Mouse (Mus musculus) lung, embryonic 14.5 days (tissue): ENCODE measurements around the gene Chd5. TPM values are rescaled to one million over a fixed set of nuclear protein-coding genes. Genes with fewer than 3 reads are reported as not detected.

Experiments
- ATAC-seq: fragments of 200-750 bp; cut with Nextera tagmentation; 2 replicates; pipeline ENCODE4 v1.8.0; 2017; ENCODE audit warnings: mild to moderate bottlenecking, moderate TSS enrichment, moderate library complexity; ENCODE audit not compliant: insufficient read depth
- DNase-seq: peaks from one replicate; pipeline ENCODE4 v3.0.0-alpha.2; 2015
- H3K27ac ChIP-seq: fragments of 300-500 bp; sonication (generic); 2 replicates; pipeline ENCODE4 v1.5.1; 2014; ENCODE audit warnings: low read depth, mild to moderate bottlenecking, moderate library complexity
- H3K27me3 ChIP-seq: fragments of 300-500 bp; sonication (generic); 2 replicates; pipeline ENCODE4 v1.6.1; 2014; ENCODE audit warnings: low read length, control low read depth; ENCODE audit not compliant: insufficient read depth
- H3K36me3 ChIP-seq: fragments of 300-500 bp; sonication (generic); 2 replicates; pipeline ENCODE4 v1.6.1; 2014; ENCODE audit warnings: control low read depth; ENCODE audit not compliant: insufficient read depth
- H3K4me1 ChIP-seq: fragments of 300-500 bp; sonication (generic); 2 replicates; pipeline ENCODE4 v1.6.1; 2014; ENCODE audit warnings: antibody characterized with exemption, control low read depth; ENCODE audit not compliant: insufficient read depth
- H3K4me2 ChIP-seq: fragments of 300-500 bp; sonication (generic); 2 replicates; pipeline ENCODE4 v1.6.1; 2014; ENCODE audit warnings: mild to moderate bottlenecking
- H3K4me3 ChIP-seq: fragments of 300-500 bp; sonication (generic); 2 replicates; pipeline ENCODE4 v1.5.1; 2014; ENCODE audit warnings: low read depth, low read length
- H3K9ac ChIP-seq: fragments of 300-500 bp; sonication (generic); 2 replicates; pipeline ENCODE4 v1.6.1; 2014
- H3K9me3 ChIP-seq: fragments of 300-500 bp; sonication (generic); 2 replicates; pipeline ENCODE4 v1.6.1; 2016; ENCODE audit warnings: low read depth, low read length, control low read depth
- CTCF ChIP-seq: IDR thresholded peaks from 2 replicates; pipeline ENCODE4 v1.5.1; 2016; ENCODE audit warnings: antibody characterized with exemption, low read depth
- WGBS: fragments of 180-500 bp; shearing (Covaris S2); extraction: QIAGEN DNeasy Blood & Tissue Kit; methylation state at CpG from one replicate; pipeline ENCODE4 v1.1.7; 2014; 5-methylcytosine and 5-hydroxymethylcytosine counted together
- polyA plus RNA-seq: library from polyadenylated mRNA; unstranded; fragments of >200 nt; fragmentation: Nextera tagmentation; extraction: Ambion mirVana; gene quantifications from 2 replicates; pipeline ENCODE4 v1.2.1, GENCODE M21; 2014

Chd5 gene
- polyA plus RNA-seq = 0.03 and 0.07 TPM in 2 replicates

DNA sequence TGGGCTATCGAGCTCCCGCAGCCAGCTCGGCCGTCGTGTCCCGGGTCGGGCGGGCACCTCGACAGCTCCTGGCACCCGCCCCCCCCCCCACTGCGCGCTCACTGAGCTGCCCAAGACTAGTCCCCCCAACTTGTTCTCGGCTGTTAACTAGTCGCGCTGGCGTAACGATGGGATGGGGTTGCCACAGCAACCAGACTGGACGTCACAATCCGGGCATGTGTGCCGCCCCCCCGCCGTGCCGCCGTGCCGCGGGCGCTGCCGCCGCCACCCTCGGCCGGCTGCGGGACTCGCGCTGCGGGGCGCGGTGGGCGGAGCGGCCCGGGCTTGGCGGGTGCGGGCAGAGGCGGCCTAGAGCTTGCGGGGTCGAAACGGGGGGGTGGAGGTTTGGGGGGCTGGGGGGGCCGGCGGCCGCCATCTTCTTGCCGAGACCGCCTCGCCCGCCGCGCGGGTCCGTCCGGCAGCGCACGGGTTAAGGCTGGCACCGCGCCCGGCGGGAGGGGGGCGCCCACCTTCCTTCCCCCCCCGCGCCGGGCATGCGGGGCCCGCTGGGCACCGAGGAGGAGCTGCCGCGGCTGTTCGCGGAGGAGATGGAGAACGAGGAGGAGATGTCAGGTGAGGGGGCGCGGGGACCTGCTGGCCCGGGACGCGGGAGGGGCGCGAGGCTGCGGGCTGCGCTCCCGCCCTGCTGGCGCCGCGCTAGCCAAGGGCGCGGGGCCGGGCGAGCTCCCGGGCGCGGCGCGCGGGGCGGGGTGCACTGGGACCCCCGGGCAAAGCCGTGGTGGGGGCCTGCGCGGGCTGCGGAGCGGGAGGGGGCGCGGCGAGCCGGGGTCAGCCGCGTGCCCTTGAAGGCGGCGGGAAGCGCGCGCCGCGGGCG lies at the start of gene Chd5:
Gene Chd5, plus strand, starts transcription at position 233 of the 874 bp plus-strand sequence.
- Histone ChIP-seq H3K4me1 (no peaks in the 10 kb centered on the region), H3K9ac (peak within 1 kb of the TSS; percentile 46), H3K9me3 (no peaks in the 10 kb centered on the region), H3K4me3 (peak within 1 kb of the TSS; percentile 55), H3K4me2 (peak within 1 kb of the TSS; percentile 98), H3K27me3 (peaks cover 56% of the 10 kb centered on the region), H3K27ac (no peak within 1 kb of the TSS), H3K36me3 (peaks cover 21% of the 10 kb centered on the region)
- ATAC-seq = no peak
- no peak for TF ChIP-seq CTCF
- WGBS = under 1% methylated on average over 99 of the region's 120 CpGs
- no peak for DNase-seq

- ATAC-seq (no peak), DNase-seq (no peak)
- Histone ChIP-seq H3K36me3 (no peaks in the 10 kb centered on the region), H3K4me3 (peak overlapping the region; percentile 19), H3K4me2 (peak overlapping the region; percentile 35; the same call in 1 of the 2 replicates), H3K27me3 (peaks cover 69% of the 10 kb centered on the region), H3K9ac (no peak overlapping the region), H3K4me1 (no peaks in the 10 kb centered on the region), H3K9me3 (no peaks in the 10 kb centered on the region), H3K27ac (no peak overlapping the region)
- WGBS = under 1% methylated on average over 38 of the region's 39 CpGs
- TF ChIP-seq CTCF = no peak
These were observed 48.1 kb upstream of the Chd5 start for GRCm38 (mm10) chr4:152290385-152290784.

DNA sequence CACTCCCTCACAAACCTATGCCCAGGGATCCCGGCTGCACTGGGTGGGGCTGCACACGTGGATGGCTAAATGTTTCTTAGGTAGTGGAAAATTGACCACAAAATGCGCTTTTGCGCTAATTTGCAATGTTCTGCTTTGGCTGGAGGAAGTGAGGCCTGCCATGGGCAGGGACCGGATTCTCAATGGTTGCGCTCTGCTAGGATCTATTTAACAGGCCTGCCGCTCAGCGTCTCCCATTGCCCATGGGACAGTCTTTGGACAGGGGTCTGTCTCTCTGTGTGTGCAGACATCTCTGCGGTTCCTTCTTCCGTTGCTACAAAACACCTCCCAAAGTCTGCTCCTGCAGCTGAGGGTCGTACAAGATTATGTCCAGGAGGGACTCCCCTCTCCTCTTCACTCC lies 47.5 kb upstream of the Chd5 start:
- DNase-seq (no peak), ATAC-seq (no peak)
- H3K27ac ChIP-seq = no peak overlapping the region
- H3K4me3 ChIP-seq = no peak overlapping the region
- no peaks in the 10 kb centered on the region for H3K9me3 ChIP-seq
- H3K4me2 ChIP-seq = no peak overlapping the region
- no peaks in the 10 kb centered on the region; the same call in 1 of the 2 replicates for H3K4me1 ChIP-seq
- H3K9ac ChIP-seq = no peak overlapping the region
- no peaks in the 10 kb centered on the region for H3K36me3 ChIP-seq
- no peak for TF ChIP-seq CTCF
- peaks cover 62% of the 10 kb centered on the region for H3K27me3 ChIP-seq
- WGBS = 30% methylated on average over 11 of the region's 11 CpGs

DNA sequence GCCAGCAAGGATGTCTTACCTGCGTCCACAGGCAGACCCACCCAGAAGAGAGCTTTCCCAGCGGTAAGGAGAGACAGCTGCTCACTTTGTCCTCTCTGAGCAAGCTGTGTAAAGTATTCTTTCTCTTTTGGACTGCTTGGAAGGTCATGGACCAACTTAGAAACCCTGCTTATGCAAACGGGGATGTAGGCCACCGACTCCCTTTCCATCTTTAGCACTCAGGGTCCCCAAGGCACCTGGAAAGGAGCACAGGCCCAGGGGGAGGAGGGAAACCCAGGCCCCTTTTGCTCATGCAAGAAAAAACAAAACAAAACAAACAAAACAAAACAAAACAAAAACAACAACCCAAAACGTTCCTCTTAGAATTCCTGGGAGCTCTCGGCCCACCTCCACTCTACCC lies 46.9 kb upstream of the Chd5 start, which contains the start of gene Hes3:
Gene Hes3, minus strand, starts transcription at position 101 of the 400 bp plus-strand sequence.
- H3K9ac ChIP-seq = no peak within 1 kb of the TSS
- H3K36me3 ChIP-seq = no peaks in the 10 kb centered on the region
- ATAC-seq = no peak
- H3K9me3 ChIP-seq = no peaks in the 10 kb centered on the region
- no peak for DNase-seq
- peak within 1 kb of the TSS; percentile 19 for H3K4me3 ChIP-seq
- no peak within 1 kb of the TSS for H3K27ac ChIP-seq
- peak within 1 kb of the TSS; percentile 35; the same call in 1 of the 2 replicates for H3K4me2 ChIP-seq
- no peak for TF ChIP-seq CTCF
- peaks cover 57% of the 10 kb centered on the region for H3K27me3 ChIP-seq
- 37% methylated on average over 6 of the region's 6 CpGs for WGBS
- no peaks in the 10 kb centered on the region; the same call in 1 of the 2 replicates for H3K4me1 ChIP-seq

DNA sequence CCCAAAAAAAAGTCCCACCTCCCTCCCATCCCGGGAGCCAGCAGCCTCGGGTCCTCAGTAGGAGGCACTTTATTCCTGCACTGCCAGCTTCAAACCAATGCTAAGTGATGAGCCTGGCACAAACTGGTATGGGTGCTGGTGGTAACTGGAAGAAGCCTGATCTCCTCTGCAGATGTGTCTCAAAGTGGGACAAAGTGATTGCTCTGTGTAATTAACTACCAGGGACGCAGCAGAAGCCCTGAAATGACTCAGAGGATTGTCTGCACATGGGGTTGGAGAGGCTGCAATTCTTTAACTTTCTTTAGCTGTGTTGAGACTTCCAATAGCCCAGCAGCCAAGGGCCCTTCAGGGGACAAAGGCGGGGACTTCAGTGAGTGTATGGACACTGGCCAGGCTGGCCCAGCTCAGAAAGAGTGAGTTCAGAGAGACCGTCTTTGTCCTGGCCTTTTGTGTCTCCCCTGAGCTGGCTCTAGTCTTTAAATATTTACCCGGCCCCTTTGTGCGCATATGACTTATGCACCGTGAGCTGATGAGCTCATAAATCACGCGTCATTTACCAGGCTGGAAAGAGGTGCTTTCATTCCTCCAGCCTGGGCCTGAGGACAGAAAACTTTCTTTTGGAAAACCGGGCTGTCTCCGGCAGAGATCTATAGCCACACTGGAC lies 46.2 kb upstream of the Chd5 start:
- no peaks in the 10 kb centered on the region; the same call in 1 of the 2 replicates for H3K4me1 ChIP-seq

DNA sequence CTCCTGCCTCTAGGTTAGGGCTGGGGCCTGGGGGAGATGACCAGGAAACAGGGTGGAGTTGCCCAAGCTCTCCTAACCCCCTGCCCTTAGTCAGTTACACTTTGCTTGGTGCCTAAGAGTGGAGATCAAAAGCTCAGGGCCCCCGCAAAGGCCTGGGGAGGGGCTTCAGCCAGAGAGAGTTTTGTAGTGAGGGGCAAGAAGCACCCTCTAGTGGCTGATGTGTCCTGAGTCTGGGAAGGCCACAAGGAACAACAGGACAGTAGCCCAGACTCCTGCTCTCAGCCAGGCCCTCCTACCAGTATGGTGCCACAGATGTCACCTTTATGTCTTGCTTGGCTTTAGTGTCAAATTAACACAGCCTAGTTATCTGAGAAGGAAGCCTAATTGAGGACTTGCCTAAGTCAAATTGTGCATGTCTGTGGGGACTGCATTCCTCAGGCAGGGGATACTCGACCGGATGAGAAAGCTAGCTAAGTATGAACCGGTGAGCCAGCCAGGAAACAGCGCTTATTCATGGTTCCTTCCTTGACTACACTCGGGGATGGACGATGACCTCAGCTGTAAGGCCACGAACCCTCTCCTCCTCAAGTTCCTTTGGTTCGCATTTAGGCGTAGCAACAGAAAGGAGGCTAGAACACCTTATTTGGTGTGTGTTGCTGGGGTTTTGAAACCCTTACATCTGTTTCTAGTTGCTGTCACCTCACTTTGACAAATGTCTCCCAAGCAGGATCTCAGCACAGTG lies 44.1 kb upstream of the Chd5 start:
- Histone ChIP-seq H3K27me3 (peaks cover 36% of the 10 kb centered on the region), H3K9me3 (no peaks in the 10 kb centered on the region), H3K4me1 (peaks cover 8% of the 10 kb centered on the region), H3K4me2 (no peak overlapping the region), H3K9ac (no peak overlapping the region), H3K36me3 (no peaks in the 10 kb centered on the region; the same call in 1 of the 2 replicates), H3K27ac (no peak overlapping the region), H3K4me3 (no peak overlapping the region)
- DNase-seq = peak; percentile 47
- TF ChIP-seq CTCF = peak; percentile 45; the same call in 1 of the 2 replicates
- 43% methylated on average over 10 of the region's 10 CpGs for WGBS
- ATAC-seq = no peak

More for the DNA sequence above, 46.2 kb upstream of the Chd5 start:
- Histone ChIP-seq H3K4me2 (no peak overlapping the region), H3K4me3 (no peak overlapping the region), H3K9ac (no peak overlapping the region), H3K9me3 (no peaks in the 10 kb centered on the region), H3K27me3 (peaks cover 50% of the 10 kb centered on the region), H3K27ac (no peak overlapping the region), H3K36me3 (no peaks in the 10 kb centered on the region)
- TF ChIP-seq CTCF = no peak
- DNase-seq (no peak), ATAC-seq (no peak)
- WGBS = 16% methylated on average over 12 of the region's 12 CpGs
